Mouse (Mus musculus) R1 (cell line): Measurements from ENCODE around the gene Scn1a.

ENCODE experiments used
- DNase-seq: peaks from one replicate; pipeline ENCODE4 v3.0.0-alpha.2; 2018; ENCODE audit warnings: low read depth, low spot score

Scn1a gene

DNA sequence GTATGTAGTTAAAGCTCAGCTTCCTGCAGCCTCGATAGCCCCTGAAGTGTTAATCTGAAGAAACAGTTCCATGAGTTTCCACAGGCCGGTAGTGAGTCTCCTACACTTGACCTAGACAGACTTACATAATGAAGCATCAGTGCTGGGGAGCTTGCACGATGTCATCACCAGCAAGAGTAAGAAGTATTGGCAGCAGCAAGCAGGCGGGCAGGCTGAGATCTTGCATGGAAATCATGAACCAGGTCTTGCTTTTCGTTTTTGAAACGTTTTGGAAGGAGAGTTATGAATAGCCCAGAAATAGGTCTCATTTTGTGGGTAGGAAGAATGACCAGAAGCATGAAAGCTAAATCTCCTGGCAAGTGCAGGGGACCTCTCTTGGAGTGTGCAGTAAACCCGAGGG lies at the start of gene Scn1a:
Gene Scn1a, minus strand, starts transcription at position 130 of the 400 bp plus-strand sequence.
- DNase-seq, result peak; percentile 15

DNA sequence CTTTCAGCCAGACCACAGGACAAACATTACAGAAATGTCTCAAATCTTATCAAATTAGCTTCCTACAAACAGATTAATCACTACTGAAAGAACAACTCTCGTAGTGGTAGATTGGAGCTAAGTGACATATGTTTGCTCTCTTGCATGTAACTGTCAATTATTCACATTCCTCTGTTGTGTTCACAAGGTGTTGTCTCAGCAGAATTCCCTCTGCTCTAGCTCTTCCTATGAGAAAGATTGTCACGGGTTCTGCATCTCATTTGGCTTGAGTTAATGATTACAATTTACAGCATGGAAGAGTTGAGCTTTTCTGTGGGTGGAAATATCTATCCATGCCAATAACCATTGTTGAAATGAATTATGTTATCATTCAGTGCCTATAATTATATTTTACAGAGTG lies 37.8 kb upstream of the Scn1a start:
- no peak for DNase-seq

DNA sequence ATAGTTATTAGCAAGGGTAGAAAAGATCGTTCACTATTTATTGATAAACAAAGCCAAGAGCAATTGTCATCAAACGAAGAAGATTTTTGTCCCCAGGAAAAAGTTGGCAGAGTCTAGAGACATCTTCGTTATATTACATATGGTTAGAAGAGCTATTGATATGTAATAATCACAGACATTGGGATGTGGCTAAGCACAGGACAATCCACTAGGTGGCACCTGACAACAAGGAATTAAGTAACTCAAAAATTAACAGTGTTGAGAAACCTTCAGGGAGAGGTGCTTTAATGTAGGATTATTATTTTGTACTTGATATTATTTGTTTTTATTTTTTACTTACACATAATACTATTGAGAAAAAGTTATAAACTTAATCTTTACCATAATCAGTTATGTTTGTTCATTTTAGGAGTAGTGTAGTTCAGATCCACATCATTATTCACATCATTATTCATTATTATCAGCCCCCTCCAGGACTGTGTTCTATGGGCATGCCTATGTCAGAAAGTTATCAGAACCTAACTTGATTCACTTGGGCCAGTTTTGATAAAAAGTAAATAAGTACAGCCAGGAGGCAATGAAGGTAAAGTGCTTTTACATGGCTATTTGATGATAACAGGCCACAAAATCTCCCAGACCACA lies 32.7 kb upstream of the Scn1a start:
- peak; percentile 5 for DNase-seq

DNA sequence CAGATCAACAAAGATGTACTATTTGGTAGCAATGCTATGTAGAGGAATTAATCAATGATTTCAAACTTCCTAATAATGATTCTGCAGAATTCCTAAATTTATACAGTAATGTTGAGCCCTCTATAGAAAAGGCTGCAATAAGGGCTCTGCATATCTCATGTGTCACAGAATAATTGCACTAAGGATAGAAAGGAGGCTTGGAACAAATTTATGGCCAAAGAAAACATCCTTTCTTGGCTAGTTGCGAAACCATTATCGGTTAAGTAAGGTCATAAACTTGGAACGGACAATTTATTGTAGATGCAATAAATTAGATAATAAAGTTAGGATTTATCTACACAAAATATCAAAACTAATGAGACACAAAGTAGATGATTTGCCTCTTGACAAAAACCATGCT lies 24.8 kb upstream of the Scn1a start:
- no peak for DNase-seq

DNA sequence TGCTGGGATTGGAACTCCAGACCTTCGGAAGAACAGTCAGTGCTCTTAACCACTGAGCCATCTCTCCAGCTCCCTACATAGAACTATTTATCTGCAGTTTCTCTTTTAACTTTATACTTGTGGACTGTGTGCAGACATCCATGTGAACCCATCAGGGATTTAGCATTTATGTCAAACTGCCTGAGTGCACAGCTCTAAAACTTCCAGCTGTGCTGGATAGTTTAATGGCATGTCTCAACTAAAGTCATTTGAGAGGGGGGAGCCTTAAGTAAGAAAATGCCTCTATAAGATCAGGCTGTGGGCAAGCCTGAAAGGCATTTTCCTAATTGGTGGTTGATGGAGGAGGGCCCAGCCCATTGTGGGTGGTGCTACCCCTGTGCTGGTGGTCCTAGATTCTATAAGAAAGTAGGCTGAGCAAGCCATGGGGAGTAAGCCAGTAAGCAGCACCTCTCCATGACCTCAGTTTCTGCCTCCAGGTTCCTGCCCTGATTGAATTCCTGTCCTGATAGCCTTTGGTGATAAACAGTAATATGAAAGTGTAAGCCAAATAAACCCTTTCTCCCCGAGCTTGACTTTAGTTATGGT lies 24.3 kb upstream of the Scn1a start:
- no peak for DNase-seq

DNA sequence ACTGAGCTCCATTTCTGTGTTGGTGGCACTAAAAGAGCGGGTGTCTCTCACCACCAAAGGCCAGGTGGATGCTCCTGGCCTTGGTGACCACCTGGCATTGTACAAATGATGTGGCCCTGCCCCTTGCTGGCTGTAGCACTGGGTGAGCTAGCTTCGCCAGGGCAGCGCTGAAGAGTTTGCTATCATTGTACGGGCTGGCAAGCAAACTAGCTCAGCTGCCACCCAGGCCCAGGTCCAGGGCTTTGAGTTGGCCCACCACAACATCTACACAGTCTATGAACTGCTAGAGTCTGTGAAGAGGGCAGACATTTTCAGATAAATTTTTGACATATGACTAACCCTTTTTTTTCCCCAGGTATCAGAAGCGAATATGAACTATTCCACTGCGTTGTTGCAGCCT lies 23.3 kb upstream of the Scn1a start:
- DNase-seq, result no peak

DNA sequence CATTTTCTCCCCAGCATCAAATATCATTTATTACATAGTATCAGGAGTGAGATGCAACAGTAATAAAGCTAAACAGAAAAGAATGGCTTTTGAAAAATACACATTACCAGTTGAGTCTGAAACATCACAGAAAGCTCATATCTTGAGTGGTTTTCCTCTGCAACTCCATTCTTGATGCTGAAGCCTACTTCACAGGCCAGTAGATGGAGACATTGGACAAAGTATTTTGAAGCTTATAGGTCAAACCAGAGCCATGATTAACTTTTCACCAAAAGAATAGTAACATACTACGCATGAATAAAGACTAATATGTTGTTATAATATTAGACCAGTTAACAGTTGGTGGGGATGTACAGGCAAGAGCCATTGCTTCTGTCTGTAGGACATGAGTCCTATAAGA lies 21.8 kb upstream of the Scn1a start:
- DNase-seq, result no peak

DNA sequence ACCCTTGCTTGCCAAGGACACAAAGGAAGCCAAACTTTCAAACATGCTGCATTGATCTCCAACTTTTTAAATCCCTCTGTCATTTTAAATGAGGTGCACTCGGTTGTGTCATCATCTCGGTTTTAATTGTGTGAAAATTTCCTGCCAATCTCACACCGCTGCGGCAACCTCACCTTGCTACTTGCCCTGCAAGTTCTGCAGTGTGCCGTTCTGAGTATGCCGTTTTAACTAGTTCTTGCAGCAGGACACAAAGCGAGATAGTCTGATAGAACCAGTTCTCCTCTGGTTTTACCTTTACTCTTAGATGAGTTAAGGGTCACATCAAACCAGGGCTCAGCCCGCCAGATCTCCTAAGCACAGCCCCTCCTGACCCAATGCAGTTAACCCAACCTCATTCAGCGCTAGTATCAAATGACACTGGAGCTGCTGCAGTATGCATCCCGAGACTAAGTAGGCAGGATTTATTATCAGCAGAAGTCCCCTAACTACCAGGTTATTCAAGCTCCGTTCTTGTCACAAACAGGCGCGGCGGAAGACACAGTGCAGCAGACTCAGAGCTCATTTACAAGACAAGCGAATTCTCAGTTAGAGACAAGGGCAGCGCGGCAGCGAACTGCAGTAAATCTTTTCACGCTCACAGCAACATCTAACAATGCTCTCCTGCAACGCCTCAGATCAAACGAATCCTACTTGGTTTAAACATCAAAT lies 722 bp downstream of the Scn1a start:
- DNase-seq, result peak; percentile 88

DNA sequence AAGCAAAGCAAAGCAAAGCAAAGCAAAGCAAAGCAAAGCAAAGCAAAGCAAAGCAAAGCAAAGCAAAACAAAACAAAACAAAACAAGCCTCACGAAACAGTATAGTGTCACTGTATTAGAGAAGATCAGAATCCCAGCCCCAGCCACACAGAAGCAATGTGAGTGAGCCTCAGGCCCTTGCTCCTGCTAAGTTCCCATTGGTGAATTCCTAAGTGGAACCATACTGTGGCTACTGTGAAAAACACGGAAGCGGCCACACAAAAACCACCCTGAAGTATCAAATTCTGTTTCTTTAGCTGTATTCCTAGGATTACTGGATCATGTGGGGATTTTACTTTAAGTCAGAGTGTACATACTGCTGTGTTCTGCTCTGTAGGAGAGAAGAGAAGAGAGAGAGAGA lies 4.4 kb downstream of the Scn1a start:
- DNase-seq, result no peak

DNA sequence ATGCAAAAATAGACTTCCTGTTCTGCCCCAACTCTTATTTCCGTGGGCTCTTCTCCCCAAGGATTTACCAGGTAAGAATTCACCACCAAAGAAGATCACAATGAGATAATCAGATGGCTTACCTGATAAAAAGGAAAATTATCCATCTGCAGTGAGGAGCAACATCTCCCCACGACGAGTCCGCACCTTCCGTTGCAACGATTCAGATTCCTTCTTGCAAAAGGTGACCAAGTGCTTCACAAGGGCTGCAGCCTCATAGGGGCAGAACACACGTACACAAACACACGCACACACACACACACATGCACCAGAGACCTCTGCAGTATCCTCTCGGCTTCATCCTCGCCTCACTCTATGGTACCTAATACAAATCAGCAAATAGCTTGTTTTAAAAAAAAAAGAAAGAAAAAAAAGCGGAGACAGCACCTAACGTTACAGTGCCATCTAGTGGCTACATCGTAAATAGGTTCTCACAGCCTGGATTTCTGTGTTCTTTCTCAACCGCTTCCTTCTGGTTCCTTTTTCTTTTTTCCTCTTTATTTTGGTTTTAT lies 30.8 kb downstream of the Scn1a start:
- peak; percentile 52 for DNase-seq

DNA sequence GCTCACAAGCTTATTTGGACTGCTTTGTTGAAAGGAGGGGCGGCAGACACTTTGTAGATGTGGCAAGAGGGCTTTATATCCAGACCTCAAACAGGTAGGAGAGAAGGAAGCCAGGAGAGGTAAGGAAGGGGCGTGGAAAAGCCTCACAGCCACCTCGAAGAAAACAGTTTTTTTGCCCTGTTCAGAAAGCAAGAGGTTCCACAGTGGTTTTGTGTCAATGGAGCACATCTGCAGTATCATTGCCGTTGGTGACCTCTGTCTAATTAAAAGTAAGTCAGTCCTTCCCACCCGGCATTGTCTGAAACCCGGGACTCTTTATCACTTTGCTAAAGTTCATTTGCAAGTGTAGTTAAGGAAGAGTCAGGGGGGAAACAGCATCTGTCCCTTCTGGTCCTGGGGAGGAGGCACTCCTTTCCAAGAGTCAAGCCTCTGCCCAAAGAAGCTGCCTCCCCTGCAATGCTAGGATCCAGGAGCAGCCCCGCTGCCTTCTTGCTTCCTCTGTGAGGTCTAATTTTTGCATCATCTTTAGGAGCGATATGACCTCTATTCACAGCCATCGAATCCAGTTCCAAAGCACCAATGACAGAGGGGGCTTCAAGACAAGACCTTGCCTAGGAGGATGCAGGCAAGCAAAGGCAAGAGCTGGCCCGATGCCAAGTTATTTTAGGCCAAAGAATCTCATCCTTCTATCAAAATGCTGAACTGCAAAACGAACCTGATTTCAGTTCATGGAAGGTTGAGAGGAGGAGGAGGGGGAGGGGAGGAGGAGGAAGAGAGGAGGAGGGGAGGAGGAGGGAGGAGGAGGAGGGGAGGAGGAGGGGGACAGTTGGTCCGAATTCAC lies 31.5 kb downstream of the Scn1a start:
- DNase-seq, result peak; percentile 24

DNA sequence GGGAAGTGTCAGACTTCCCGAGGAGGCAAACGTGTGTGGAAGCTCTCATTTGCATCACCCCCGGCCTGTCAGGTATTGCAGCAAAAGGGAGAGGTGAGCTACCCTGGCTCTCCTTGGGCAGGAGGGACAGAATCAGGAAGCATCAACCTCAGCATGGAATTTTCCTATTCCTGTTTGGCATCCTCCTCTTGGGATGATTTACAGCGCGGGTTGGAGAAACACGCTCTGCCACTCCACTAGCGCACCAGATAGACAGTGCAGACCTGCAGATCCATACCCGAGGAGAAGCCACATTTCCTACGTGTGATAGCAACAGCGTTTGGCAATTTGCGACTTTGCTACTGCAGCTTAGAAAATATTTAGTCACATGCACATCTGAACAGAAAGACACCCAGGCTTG lies 32.2 kb downstream of the Scn1a start:
- peak; percentile 1 for DNase-seq

DNA sequence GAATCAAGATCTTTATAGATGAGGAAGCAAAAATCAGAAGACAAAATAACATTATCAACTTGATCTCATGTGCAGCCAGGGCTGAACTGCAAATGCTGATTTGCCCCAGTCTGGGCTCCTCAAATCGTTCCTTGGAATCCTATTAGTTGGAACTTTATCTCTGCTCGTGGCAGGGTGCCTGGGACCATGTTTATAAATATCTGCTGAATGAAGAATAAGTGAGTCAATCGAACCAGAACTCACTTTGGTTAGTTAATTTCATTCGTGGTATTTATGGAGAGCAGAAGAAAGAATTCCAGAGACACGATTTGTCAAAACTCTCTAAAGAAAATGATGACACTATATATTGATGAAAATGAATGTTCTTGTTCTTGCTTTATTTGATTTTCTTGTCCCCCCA lies 48.1 kb downstream of the Scn1a start:
- DNase-seq, result no peak

DNA sequence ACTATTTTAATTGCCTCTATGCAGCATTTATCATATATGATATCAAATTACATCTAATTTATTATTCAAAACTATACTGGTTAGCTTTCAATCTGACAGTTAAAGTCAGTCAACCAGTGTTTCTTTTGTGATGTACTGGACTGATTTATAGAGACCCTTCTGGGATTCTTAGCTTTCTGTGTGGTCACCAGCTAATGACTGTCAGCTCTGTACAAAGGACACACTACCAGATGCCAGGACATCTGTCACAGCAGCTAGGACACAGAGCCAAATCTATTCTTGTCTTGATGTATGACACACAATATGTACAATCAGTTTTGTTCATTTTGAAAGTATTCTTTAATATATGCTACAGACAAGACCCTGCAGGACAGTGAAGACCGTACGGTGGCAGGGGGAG lies 72.7 kb downstream of the Scn1a start:
- no peak for DNase-seq

DNA sequence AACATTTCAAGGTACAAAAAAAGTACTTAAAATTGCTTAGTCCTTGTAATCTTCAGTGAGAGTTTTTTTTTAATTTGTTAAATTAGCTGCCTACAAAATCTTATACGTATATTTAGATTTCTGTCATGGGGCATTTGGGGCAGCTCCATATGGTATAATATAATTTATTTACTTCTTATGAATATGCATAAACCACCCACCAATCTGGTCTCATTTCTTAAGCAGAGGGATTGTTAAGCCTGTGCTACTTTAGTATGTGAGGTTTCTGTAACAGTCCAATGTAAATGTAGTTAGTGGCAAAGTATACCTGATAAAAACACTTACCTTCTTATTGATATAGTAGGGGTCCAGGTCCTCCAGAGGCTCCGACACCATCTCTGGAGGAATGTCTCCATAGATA lies 90.0 kb downstream of the Scn1a start:
- DNase-seq, result no peak

DNA sequence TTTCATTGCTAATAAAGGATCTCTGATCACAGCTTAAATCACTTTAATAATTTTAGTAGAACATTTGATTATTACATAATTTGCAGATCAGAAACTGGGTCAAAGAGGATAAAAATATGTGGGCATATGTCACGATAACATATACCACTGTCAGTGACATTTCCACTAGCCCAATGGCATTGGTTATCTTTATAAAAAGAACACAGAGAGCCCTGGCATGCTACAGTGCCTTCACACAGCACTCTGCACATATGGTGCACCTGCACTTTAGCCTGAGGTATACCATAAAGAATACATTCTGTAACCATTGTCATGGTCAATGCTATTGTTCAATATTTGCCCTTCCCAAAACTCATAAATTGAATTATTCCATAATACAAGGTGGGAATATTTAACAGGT lies 94.0 kb downstream of the Scn1a start:
- DNase-seq, result no peak

DNA sequence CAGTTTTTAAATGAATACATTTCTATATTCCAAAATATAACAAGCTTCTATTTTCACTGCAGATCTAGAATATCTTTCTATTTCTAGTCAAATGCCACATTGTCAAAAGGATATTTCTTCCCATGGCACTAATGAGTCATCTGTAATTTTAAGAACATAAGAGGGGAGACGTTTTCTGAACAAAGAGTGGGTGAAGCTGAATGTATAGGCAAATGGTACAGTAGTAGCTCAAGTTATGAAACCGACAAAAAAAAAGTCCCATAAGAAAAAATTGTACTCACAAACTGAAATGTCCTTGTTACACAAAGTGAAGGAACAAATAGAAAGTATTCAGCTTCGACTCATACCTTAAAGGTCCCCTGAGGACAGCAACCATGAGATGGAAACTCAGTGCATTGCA lies 94.5 kb downstream of the Scn1a start:
- DNase-seq, result no peak

DNA sequence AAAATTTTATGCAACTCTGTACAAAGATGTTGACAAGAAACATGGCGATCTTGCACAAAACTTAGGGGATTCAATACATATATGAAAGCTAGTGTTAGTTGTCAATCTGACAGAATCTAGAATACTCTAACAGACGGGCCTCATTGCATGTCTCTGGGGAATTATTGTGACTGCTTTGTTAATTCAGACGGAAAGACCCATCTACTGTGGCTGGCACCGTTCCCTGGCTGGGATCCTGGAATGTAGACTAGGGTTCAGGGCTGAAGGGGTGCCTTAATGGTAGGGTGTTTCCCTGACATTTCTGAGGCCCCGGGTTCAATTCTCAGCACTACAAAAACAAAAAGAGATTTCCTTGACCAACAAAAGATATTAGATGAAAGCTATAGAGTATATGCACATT lies 103.2 kb downstream of the Scn1a start:
- no peak for DNase-seq

DNA sequence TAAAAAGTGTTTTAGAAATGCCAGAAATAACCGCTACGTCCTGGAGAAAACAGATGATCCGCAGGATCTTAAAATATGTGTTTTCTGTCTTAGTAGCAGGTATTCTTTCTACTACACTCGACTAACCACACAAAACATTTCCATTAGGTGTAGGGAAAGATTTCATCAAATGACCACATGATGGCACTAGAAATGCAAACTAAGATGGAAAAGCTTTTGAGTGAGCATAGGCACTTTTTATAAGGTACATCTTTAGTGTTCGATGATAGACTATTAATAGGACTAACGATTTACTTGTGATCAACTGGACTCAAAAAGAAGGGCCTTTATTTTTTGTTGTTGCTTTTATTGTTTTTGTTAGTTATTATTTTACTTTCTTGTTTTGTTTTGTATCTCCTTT lies 104.2 kb downstream of the Scn1a start:
- peak; percentile 16 for DNase-seq

DNA sequence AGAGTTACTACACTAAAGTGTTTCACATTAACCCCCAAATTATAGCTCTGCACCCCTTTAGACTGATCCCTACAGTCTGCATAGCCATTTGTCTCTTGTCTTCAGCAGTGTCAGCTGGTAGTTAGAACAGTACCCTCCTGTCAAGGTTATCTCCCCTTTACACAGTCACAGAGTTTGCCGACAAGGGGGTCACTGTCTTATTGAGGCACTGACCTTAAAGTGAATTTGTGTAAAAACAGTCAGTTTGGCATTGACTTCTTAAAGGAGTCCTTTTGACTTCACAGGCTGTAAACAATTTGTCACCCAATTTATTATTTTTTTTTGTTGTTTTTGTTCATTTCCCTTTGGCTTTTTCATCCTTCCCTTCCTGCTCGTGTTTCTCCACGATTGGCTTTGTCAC lies 168.1 kb downstream of the Scn1a start:
- no peak for DNase-seq

DNA sequence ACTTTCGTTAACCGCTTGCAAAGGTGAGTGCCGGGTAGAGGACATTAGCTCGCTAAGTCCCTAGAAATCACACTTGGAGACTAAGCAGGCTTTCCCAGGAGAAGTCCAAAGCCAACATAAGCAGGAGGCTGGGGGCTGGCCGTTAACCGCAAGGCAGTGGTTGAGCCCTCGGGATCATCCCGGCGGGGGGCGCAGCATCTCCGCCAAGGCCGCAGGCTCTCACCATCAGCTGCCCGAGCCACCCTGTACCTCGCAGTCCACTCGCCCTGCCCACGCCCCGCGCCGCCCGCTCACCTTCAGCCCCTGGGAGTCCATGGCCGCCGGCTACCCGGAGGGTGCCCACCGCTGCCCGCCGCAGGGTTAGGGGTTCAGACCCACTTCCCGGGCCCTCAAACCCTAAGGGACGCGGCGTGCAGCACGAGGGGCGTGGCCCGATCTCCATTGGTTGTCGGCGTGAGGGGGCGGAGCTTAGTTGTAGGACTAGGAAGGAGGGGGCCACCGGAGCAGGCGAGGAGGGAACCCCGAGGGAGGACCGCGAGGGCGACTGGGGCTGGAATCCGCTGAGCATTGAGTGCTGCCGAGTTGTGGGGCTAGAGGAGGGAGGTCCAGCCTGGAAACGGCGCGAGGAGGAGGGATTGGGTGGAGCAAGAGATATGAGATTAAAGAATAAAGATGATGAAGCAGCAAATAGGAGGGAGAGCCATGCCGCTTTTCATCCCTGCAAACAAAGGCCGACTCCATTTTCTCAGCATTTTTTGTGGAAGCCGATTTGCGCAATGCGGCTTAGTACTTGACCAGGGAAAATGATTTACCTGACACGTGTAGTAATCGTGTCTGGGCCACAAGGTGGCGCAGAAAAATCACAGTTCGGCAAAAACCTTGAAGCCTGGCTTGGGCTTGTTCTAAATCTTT lies 184.2 kb downstream of the Scn1a start, which contains the start of gene Ttc21b:
Gene Ttc21b, minus strand, starts transcription at position 398 of the 912 bp plus-strand sequence.
- peak; percentile 93 for DNase-seq
